Mouse (Mus musculus) cerebellum, postnatal 10 days (tissue): ENCODE results near the gene Zfyve19.

ENCODE experiments used
- DNase-seq, 2 experiments: peaks; one replicate each; pipeline ENCODE4 v3.0.0; 2021; ENCODE audit warnings: mixed read lengths in 2 of 2

The Zfyve19 gene

GRCm38 (mm10) chr2:119208344-119209175 lies at the start of gene Zfyve19, which contains the start of gene Dnajc17:
Zfyve19 (plus strand) TSS chr2:119208617.
Dnajc17 (minus strand) TSS chr2:119208795.
- DNase-seq = peak; percentile 96 to 98

GRCm38 (mm10) chr2:119161247-119161646 lies 47.2 kb upstream of the Zfyve19 start:
- DNase-seq = no peak

GRCm38 (mm10) chr2:119163135-119163534 lies 45.3 kb upstream of the Zfyve19 start:
- no peak for DNase-seq

DNA sequence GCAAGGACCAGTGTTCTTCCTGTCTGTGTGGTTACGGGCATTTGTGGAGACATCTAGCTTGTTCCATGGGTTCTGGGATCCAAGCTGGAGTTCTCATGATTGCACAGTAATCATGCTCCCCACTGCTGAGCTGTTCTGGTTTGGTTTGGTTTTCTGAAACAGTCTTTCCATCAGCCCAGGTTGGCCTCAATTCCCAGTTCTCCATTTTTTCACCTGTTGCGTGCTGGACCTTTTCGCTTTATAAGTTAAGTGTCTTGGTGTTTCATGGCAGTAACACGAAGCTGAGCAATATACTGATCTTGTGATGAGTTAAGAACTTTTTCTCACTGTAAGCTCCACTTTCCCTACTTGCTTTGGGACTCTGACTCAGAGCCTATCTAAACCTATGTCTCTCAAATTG lies 44.4 kb upstream of the Zfyve19 start:
- DNase-seq = no peak

DNA sequence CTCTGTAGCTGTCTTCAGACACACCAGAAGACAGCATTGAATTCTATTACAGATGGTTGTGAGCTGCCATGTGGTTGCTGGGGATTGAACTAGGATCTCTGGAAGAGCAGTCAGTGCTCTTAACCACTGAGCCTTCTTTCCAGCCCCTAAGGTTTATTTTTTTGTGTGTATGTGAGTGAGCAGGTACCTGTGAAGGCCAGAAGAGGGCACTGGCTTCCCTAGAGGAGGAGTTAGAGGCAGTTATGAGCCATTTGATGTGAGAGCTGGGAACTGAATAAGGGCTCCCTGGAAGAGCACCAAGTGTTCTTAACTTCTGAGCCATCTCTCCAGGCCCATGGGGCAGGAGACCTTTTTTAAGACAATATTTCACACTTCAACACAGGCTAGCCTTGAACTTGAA lies 43.0 kb upstream of the Zfyve19 start:
- no peak for DNase-seq

GRCm38 (mm10) chr2:119166901-119167865 lies 41.2 kb upstream of the Zfyve19 start, which contains the start of gene Gchfr:
Gchfr (plus strand) TSS chr2:119167773.
- peak; percentile 65 to 69 for DNase-seq

DNA sequence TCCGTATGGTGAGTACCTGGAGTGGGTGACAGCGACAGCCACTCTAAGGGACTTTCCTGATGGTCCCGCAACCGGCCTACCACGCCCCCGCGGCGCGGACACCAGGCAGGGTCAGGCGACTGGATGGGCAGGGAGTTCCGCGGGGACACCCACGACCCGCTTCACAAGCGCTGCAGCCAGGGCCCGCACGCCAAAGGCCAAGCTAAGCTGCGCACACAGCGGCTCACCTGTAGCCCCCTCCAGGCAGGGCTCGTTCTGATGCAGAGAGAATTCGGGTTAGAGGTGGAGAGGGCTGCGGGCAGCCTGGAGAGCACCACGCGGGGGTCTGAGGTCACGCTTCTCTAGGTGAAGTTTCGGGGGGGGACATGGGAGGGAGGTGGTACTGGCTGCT lies 40.6 kb upstream of the Zfyve19 start:
- DNase-seq = no peak

- no peak for DNase-seq
Observed at GRCm38 (mm10) chr2:119170282-119170681, 38.1 kb upstream of the Zfyve19 start.

GRCm38 (mm10) chr2:119171574-119171973 lies 36.8 kb upstream of the Zfyve19 start:
- no peak for DNase-seq

DNA sequence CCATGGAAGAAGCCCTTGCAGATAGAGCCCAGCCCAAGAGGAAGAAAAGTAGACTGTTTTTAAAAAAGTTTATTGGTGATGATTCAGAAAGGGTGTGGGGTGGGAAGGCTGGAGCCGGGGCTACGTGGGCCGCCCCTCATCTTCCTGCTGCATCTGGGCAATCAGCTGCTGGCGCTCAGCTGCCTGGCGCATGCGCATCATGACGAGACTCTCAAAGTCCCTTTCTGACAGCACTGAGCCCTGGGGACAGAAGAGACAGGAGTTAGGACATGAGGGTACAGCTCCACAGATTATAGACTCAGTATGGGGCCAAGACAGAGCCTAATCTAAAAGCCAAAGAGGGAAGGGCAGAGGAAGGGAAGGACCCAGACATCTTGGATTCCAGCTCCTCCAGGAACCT lies 36.0 kb upstream of the Zfyve19 start:
- no peak for DNase-seq

DNA sequence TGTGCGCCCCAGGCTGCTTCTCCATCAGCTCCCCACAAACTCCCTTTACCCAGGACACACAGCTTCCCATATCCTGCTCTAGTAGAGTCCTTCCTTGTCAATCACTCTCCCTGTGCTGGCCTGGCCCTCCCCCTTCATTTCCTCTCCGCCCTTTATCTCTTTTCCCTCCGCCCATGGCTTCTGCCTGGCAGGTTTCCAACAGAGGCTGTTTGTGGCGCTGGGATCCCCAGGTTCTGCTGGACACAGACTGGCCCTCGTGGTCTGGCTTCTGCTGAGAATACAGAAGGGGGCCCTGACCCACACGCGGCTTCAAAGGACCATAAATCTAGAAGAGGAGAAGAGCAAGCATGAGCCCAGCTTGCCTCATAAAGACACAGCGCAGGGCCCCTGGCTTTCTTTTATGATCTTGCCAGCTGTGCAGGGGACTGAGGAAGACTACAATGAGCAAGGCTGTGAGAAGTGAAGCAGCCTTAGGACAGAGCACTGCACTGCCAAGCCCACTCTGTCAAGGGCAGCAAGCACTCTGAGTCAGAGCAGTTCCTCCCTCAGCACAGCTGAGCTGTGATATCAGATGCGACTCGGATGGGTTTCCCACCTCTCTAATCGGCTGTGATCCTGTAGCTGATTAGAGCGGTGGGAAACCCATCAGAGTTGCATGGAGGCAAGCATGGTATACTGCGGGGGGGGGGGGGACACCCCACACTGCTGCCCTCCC lies 35.4 kb upstream of the Zfyve19 start:
- peak; percentile 60 to 65 for DNase-seq

GRCm38 (mm10) chr2:119173991-119174651 lies 34.3 kb upstream of the Zfyve19 start, which contains the start of gene Gm14137:
Gm14137 (plus strand) TSS chr2:119174509.
- DNase-seq = peak; percentile 77 to 80

DNA sequence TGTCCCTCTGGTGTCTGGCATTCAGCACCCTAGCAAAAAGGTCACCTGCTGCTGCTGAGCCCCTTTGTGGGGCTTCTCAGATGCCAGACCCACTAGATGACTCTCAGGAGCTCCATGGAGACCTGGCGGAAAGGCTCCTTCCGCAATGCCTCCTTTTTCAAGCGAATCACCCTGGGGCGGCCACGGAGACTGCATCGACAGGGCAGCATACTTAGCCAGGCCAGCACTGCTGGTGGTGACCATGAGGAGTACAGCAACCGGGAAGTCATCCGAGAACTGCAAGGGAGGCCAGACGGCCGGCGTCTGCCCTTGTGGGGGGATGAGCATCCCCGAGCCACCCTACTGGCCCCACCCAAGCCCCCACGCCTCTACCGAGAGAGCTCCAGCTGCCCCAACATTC lies 33.6 kb upstream of the Zfyve19 start:
- DNase-seq = peak; percentile 15 to 16

GRCm38 (mm10) chr2:119175614-119176013 lies 32.8 kb upstream of the Zfyve19 start:
- no peak for DNase-seq

DNA sequence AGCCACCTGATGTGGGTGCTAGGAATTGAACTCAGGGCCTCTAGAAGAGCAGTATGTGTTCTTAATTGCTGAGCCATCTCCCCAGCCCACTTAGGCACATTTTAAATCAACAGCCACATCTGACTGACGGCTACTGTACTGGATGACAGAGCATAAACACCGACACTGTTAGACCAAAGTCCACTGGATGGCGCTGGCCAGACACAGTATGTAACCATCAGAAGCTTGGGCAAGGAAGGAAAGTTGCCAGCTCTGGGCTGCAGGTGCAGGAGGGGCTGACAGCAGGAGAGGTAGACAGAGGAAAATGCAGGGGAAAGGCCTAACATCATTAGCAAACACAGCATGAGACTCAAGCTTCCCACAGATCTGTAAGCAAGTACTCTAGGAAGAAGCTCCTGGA lies 31.7 kb upstream of the Zfyve19 start:
- no peak for DNase-seq

DNA sequence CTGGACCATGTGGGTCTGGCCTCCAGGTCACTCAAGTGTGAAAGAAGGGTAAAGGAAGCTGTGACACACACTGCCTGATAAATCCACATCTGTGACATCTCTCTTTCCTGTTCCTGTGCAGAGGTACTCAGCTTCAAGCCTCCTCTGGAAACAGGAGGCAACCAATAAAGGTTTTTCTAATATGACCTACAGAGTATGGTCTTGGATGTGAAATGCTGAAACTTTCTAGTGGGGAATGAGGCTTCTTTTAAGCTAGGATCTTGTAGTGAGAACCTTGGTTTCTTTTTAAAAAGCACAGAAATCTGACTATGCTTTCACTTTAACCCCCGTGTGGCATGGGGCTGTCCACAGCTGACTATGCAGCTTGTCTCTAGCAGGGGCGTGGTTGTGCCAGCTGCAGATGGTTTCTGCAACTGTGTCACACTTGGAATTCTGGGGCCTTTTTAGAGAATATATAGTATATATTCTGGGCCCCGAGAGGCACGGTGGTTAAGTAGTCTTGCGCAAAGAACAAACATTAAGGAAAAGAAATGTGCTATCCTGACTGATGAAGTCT lies 31.0 kb upstream of the Zfyve19 start:
- DNase-seq = no peak

- DNase-seq = no peak
Observed at GRCm38 (mm10) chr2:119182914-119183313, 25.5 kb upstream of the Zfyve19 start.

GRCm38 (mm10) chr2:119189029-119189710 lies 19.2 kb upstream of the Zfyve19 start:
- peak; percentile 96 to 97 for DNase-seq

GRCm38 (mm10) chr2:119190969-119191368 lies 17.4 kb upstream of the Zfyve19 start:
- no peak for DNase-seq

DNA sequence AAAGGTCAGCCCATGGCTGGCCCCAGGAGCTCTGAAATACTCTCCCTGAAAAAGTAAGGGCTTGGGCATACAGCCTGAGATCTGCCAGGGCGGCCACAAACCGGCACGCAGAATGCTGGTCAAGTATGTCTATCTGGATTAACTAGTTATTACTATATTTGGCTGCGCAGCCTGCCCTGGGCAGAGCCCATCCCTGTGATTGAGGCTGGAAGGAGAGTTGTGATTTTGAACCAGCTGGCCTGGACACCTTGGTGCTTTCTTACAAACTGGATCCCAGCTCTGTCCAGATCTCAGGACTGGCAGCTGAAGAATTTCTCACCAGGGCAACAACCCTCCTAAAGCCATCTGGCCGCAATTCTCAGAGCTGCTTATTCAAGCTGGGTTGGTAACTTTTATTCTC lies 14.3 kb upstream of the Zfyve19 start:
- DNase-seq = peak in 1 of 2 experiments; percentile 28
